Mouse (Mus musculus) right cerebral cortex, postnatal 14 days (tissue): Measurements from ENCODE around the gene Ldlrad3.

Experiments used
- DNase-seq: peaks from one replicate; pipeline ENCODE4 v3.0.0; 2022

Ldlrad3 gene

DNA sequence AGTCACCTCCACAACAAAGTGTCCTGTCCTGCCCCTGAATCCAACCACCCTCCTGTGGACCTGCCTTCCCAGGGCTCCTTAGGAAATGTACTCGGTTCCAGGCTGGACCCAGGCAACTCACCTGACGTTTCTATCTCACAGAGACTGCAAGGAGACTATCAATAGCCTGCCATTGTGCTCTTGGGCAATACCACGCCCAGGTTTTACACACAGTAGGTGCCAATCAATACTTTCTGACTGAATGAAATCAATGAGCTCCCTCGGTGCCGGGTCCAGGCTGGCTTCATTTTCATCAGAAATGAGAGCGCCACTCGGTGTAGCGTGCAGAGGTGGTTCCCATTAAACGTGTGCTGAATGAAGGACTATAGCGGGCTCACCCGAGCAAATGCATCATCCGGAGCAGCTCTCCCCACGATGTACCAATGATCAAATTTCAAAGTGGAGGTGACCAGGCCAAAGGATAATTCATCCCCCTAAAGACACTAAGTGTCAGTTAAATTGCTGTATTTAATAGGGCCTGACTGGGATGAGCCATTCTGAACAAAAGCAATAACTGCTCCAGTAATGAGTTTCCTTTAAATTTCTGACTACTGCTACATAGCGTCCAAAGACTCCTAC, 43.4 kb downstream of the Ldlrad3 start:
- DNase-seq = no peak

DNA sequence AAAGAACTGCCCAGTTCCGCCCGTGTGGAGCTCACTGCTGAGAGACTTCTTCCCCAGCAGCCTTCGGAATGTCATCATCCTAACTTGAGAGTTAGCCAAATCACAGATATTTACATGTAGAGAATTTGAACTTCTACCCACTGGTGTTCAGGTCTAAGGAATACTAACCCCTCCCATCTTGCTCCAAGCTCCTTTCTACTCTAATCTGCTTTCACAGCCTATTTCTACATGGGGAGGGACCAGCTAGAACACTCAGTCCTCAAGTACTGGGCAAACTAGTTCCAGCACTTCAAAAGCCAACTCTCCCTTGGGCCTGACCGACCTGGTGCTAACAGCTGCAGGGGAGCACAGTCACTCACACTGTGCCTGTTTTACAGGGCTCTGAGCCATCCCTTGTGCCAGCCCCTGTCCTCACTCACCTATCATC, 44.0 kb downstream of the Ldlrad3 start:
- DNase-seq = no peak

DNA sequence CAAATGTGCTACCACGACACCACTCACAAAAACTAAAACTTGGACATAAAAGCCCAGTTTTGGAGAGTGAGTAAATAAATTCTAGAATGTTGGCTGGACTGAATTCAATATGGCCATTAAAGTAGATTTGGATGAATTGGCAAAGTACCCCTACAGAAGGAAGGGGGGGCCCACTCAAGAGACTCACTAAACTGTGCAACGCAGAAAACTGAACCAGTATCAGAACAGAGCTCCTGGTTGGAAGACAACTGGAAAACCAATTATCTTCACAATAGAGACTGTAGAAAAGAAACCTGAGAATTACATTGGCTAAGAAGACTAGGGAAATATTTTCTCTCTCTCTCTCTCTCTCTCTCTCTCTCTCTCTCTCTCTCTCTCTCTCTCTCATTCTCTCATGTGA, 45.0 kb downstream of the Ldlrad3 start:
- DNase-seq = no peak

DNA sequence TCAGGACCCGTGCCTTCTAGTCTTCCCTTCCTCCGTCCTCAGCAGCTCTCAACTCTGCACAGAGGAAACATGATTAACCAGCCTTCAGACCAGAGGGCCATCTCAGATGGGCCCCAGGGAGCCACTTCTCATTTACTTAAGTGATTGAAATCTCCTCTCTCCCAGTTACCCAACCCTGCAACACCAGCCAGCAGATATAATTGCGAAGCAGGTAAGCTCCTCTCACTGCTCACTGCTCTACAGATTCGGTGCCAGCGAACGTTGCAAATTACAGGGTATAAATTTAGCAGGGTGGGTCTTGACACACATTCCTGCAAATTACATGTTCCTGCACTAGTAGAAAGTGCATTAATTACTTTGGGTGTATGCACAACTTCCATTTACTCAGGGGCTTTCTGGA, 48.3 kb downstream of the Ldlrad3 start:
- DNase-seq = no peak

DNA sequence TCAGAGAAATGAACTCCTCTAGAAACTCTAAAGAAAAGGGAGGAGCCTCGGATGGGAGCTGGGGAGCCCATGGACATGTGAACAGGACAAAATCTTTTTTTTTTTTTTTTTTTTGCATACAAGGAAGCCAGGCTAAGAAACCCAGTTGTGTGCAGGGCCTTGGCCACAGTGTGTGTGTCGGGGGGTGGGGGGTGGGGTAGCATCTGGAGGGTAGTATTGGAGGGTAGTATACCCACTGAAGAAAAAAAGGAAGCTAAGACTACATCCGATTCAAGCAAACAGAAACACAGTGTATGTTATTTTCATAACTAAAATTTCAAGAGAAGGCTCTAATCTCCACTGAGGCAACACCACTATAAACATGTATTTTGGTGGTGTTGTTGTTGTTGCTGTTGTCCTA, 50.0 kb downstream of the Ldlrad3 start:
- no peak for DNase-seq

DNA sequence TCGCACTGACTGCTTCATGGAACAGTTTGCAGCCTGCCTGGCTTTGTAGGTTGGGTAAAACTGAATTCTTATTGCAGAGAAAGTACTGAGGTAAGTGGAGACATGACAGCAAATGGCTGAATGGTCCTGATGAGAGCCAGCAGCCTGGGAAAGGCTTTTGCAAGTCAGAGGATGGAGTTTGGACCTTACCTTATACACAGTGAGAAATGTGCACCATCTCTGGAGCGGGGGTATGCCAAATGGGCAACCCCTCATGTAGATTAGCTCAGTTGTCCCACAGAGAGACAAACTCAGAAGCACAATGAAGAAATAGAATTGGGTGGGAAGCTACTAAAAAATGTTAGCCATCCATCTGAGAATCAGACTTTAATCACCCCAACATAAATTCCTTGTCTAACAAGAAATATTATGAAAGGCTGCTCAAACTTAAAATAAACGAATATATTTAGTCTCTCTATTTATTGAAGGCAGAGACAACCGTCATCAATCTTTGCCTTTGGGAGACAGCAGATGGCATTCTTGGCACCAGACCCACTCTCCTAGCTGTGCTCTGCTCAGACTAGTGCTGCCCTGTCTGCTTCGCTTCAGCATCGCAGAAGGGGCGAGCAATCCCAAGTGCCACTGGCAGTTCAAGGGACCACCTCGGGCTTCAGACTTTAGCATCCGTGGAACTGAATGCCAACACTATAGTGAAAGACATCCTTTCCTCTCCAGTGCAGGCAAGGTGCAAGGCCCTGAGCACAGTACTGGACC, 51.5 kb downstream of the Ldlrad3 start:
- peak; percentile 81 for DNase-seq

DNA sequence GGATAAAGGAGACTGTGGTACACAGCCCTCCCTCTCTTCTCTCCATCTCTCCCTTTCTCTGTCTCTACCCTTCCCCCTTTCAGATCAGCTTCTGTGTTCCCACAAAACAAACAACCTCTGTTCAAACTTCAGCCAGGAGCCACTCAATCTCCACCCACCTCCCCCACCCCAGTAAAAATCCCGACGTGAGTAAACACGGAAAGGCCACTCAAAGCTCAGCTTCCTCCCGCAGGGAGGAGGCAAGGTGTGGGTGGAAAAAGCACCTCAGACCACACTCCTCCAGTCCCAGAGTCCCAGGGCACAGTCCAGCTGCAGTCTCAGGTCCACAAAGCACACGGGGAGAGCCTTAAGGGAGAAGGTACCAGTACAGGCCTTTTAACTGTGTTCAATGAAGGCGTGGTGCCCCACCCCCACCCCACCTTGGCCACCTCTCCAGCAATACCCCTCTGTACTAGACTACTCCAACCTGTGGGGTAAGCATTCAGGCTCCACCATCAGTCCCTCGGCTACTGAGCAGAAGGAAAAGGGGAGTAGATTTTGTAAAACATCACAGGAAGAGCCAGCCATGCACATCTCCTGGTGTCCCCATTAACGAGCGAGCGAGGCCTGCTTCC, 53.1 kb downstream of the Ldlrad3 start:
- no peak for DNase-seq

DNA sequence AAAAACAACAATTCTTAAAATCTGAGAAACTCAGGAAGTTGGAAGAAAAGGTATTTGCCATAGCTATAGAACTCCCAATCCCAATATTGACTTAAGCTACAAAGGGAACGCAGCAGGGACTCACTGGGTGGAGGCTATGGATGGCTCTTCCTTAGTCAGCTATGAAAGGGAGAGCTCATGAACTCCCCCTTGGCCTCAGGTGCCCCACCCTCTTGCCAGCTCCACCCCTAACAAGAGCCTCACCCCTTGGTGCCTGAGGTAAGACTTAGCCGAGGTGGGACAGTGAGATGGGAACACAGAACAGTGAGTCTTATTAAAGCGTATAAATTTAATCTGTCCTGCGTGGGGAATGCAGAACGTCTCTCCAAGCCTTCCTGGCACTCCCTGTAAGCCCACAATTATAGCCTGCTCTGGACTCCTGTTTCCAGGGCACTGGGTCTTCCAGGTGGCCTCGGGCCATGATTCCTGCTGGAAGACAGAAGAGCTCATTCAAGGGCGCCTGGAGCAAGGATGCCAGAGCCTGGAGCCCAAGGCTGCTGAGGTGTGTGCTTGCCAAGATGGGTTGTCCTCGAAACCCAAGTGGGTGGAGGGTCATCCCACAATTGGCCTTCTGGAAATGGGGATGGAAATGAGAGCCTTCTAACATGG, 55.9 kb downstream of the Ldlrad3 start:
- peak; percentile 39 for DNase-seq

DNA sequence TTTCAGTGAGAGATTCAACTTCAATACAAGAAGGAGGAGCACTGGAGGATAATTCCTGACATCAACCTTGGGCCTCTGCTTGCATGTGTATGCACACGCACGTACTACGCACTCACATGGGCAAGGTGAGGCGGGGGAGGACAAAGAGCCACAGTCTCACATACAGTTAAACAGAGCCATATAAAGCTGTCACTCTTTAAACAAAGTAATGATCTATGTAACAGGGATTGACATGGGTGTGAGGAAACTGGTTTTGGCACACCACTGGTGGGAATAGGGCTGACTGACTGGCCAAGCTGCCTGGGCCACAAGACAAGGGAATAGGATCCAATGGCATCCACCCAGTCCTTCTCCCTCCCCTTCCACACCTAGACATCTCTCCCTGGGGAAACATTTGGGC, 57.0 kb downstream of the Ldlrad3 start:
- DNase-seq = no peak

DNA sequence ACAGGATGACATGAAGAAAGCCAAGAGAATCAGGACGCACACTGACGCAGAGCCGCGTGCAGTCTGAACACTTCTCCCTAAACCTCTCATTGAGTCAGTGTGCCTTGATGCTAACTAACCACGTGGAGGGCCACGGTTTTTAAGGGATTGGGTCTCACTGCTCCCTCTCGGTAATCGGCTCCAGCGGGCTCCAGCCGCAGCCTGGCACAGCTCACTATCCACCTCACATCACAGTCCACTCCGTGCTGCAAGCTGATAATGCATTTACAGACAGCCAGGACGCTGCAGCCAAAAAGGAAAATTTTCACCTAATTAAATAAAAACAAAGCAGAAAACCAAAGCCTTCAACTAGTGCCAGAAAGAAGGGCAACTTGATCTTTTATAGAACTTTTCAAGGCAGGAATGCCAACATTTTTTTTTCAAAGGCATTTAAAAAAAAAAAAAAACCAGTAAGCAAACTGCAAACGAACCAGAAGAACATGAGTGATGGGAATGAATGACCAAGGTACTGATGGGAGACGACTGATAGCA, 57.6 kb downstream of the Ldlrad3 start:
- DNase-seq = no peak

DNA sequence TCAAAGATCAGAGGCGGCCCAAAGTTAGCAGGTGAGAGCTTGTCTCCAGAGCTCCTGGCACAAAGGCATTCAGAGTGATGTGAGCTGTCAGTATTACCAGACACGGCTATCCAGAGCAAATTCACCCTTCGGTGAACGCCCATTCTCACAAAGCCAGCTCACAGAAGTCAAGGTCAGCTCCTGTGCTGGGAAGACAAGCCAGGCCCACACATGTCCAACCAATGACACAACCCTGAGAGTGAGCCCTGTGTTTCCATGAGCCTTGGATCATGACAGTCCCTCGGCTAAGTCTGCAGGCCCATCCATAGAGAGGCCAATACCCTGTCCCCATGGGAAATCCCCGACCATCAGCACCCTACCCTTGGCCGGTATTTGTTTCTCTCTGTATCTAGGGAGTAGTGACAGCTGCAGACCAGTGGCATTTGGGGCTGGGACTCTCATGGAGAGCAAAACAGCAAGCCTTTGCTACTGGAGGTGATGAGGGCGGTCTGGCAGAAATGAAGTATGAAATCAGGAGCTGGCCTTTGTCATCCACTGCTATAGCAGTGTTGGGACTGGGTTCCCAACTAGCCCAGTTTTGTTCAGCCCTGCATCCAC, 58.3 kb downstream of the Ldlrad3 start:
- DNase-seq = no peak

DNA sequence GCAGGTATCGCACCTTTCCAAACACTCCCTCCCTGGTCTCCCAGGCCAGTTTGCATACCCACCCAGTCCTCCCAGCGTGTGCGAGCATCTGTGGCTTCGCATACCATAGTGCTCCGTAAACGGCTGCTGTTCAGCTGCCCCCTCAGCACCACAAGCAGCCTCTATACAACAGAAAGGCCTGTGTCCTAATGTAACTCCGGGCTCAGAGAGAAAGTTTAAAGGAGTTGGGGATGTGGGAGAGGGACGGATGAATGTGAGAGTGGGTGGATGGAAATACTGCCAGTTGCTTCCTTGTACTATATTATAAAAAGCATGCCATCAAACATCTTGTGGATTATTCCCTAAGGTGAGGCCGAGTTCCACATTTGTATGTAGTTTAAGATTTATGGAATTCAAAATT, 59.0 kb downstream of the Ldlrad3 start:
- DNase-seq = no peak

DNA sequence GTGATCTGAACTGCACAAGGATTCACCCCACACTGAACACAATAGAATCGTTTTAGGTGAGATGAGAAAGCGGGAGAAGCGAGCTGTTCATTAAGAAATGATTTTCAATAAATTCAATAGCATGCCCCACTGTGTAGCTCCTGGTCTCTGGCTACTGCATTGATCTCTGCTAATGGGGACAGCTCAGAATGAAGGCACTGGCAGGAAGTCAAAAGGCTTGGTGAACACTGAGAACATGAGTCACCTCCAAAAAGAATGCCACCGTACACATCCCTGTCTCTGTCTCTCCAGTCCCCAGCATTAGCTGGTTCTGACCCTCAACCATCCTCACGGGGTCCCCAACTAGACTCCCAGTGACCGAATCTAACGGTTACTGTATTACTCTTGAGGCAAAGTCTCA, 60.1 kb downstream of the Ldlrad3 start:
- DNase-seq = no peak

DNA sequence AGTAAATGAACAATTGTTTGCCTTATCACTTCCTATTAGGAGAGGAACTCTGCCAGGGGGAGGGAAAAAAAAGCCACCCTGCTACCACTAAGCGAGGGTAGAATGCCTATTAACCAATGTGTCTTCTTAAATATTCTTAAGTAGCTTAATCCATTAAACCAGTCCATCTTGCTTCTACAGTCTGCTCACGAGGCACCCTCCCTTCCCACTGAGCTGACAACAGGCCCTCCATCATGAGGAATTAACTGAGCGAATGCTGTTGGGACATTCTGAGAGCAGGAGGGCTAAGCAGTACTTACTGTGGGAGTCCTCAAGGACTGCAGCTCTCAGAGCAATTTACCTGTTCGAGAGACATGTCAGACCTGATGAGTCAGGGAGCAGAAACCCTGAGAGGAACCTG, 61.1 kb downstream of the Ldlrad3 start:
- DNase-seq = no peak

DNA sequence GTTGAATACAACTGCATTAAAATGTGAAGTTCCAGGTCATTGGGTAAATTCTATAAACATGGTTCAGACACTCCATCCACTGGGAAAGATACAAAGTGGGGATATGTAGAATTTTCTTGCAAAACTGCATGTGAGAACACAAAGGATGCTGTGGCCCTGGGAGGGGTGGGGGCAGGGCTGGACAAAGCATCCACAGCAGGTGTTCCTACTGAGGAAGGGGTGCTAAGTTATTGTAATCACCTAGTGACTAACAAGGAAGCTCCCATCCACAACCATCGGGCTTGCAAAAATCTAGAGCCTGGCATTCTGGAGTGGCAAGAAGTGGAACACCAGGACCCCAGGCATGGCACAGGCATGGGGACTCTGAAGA, 64.1 kb downstream of the Ldlrad3 start:
- DNase-seq = no peak

DNA sequence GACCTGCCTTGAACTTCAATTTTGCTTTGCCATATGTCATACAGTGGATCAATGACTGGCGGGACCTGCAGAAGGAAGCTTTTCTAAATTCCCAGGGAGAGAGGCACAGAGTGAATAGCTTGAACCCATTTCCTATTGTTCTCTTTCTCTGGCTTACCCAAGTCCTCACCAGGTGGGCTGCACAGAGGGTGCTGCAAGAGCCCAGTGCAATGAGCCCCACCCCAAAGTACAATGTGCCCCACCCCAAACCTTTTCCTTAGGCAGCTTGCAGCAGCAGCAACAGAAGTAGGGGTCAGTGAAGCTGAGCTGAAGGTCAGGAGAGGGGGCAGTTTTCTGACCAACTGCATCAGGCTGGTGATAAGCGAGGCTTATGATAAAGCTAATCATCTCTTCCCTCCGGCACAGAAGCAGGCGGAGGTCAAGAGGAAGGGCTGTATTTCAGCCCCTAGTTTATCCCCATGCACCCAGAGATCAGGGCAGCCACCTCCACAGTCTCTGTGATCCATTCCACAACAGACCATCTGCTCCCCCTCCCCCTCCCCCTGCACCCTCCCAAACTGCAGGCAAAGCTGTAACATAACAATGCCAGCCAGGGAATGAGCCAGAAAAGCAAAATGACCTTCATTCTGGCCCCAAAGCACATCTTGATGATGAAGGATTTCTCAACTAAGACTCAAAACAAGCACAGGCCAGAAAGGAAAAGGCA, 64.6 kb downstream of the Ldlrad3 start:
- DNase-seq = no peak

DNA sequence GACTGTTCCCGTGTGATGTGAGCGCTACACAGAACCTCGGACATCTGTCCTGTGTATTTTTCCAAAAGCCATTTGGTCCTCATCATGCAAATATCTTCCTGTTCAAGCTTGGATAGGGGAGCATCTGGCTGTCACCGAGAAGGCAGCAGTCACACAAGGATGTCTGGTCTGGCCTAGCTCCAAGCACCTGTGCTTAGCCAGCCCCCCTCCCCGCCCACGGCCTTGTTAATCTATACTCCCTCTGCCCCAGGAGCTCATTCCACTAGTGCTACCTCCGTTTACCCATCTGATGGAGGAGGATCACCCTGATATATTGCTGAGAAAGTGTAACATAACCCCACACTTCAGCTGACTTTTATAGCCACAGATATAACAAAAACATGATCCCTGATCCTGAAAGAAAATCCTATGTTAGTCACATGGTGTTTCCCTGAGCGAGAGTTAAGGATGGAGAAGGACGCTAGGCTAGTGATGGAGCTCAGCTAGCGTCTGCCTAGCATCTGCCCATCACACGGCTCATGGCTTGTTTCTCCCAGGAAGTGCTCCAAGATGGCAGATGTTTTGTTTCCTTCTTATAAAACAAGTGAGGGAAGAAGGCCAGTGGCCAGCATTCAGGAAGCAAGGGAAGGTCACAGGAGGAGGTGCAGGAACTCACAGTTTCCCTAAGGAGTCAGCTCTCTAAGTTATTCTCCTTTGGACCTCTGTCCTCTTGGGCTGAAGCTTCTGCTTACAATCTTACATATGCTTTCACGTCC, 66.3 kb downstream of the Ldlrad3 start:
- DNase-seq = no peak

DNA sequence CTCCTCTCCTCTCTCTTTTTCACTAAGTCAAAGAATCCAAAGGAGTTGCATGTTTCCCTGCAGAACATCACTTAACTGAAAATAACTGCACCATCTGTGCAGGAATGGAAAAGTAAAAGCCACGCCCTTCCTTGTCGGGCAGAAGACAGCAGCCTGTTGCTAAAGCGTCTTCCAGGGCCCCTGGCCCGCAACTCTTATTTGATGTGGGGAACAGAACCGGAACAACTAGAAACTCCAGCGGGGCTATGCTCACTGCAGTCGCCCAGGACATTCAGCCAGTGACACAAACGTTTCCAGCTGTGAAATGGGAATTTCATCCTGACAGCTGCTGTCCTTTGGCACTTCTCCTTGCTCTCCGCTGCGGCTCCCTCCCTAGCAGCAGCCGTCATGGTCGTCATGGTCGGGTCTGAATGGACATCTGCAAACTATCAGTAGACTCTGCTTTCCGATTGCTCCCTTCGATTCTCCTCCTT, 67.2 kb downstream of the Ldlrad3 start:
- DNase-seq = no peak

DNA sequence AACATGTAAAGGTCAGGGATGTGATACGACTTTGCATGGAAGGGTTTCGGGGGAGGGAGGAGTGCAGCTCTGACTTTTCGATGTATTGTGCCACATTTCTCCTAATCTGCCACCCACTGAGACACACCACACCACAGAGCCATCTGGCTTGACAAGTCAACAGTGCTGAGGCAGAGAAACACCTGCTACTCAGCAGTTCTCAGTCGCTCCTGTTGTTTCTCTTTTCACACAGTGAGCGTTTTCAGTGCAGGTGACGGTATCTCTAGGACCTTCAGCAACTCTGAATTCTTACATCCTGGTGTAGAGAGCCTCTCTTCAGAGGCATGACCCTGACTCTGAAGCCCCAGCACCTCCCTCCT, 68.8 kb downstream of the Ldlrad3 start:
- DNase-seq = no peak

DNA sequence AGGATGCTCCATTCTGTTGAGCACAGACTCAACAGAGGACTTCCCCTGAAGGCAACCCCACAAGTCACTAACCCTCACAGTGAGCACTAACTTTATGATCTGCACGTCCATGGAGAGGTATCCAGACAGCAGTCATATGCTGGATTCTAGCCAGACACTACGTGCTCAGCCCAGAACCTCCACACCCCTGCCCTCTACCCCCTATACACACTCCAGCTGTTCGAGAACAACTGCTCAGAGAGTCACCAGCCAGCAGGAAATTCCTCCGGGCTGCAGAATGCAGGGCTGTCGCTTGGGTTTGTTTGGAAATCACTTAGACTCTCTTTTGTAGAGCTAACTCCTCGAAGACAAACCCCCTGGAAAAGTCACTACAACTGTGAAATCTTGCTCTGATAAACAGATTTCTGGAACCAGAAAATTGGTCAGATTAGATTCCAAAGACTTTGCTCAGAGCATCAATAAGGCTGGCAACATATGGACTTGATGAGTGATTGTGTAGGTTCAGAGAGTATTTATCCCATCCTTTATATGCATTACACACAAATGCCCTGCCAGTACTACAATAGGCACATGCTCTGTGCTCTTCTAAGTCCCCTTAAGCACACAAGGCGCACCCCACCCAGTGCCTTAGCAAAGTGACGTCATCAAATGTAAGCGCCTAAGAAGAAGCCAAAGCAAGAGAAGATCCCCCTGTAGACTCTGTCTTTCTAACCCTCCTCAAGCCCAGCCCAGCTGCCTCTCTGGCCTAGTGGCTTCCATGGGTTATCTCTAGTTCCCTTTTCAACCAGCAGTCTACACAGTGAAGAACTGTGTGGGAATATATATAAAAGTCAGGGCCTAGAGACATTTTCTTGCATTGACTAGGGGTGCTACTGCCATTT, 69.4 kb downstream of the Ldlrad3 start:
- DNase-seq = no peak

DNA sequence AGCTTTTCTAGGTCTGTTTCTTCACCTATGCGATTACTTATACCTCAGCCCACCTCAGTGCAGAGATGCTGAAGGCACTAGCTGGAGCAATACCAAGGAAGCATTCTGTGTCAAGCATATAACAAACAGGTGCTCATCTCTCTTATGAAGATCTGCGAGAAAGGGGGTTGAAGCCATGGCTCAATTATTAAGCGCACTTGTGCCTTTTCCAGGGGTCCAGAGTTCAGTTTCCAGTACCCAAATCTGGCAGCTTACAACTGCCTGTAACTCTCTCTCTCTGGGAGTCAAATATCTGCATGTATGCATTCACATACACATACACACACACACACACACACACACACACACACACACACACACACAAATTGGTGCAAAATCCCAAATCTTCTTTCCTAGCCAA, 72.4 kb downstream of the Ldlrad3 start:
- no peak for DNase-seq
